ENCODE assay signal across 18 mouse cellular contexts in genomic region chr17:87514366-87515126, GRCm38 (mm10).
A peak's percentile ranks its signal among the peaks of the same experiment; 100 is the strongest.
DNase-seq lines count a peak whose midpoint lies in the region; ATAC-seq and TF ChIP-seq lines count a peak whose summit lies in the region.
"Had no signal": no experiment of that assay in that cellular context is flagged by ENCODE, and none has a peak within 500 bp of the region (broad histone marks: within the 10 kb centered on the region; RNA-seq: fewer than 3 reads in every experiment).

No protein-coding gene starts in this region.

- H3K4me3 ChIP-seq in heart, embryonic 13.5 days: no peak overlapping the region
- H3K4me3 ChIP-seq in embryonic facial prominence, embryonic 10.5 days: no peak overlapping the region
- 0 out of 2 replicates have a peak overlapping the region, but pooled peaks have one; percentile 14 for H3K4me3 ChIP-seq in liver, embryonic 13.5 days (replicated peaks)
- no peak overlapping the region for H3K4me3 ChIP-seq in small intestine, adult 2 months (ENCODE audit: low read depth, low read length)
- H3K4me3 ChIP-seq: gastrocnemius, adult 2 months; hindbrain, embryonic 13.5 days; myocyte; stomach, embryonic 15.5 days had no signal

- H3K4me2 ChIP-seq in heart, embryonic 13.5 days: 0 out of 2 replicates have a peak overlapping the region, but pooled peaks have one; percentile 26
- H3K4me2 ChIP-seq in liver, embryonic 13.5 days: peak overlapping the region; percentile 52
- H3K4me2 ChIP-seq: hindbrain, embryonic 13.5 days; lung, embryonic 14.5 days; midbrain, embryonic 11.5 days; stomach, embryonic 15.5 days had no signal

- TF ChIP-seq CTCF in small intestine, adult 2 months (IDR thresholded peaks at IDR 0.05; ENCODE audit: extremely low read depth, insufficient read length, insufficient replicate concordance, low read depth, low read length): no peak

- no peak for ATAC-seq in heart, embryonic 13.5 days (ENCODE audit: extremely low read depth, insufficient number of reproducible peaks, low FRiP score, low TSS enrichment)
- peak; percentile 5; the same call in 1 of the 2 replicates for ATAC-seq in liver, embryonic 13.5 days (ENCODE audit: low read depth)
- ATAC-seq: forebrain, embryonic 16.5 days had no signal

- peaks cover 43% of the 10 kb centered on the region for H3K4me1 ChIP-seq in heart, embryonic 13.5 days
- peaks cover 52% of the 10 kb centered on the region for H3K4me1 ChIP-seq in embryonic facial prominence, embryonic 10.5 days
- peaks cover 53% of the 10 kb centered on the region for H3K4me1 ChIP-seq in liver, embryonic 13.5 days (replicated peaks)
- H3K4me1 ChIP-seq in small intestine, adult 2 months (ENCODE audit: control insufficient read depth, insufficient read depth, insufficient read length, low read length): peaks cover 19% of the 10 kb centered on the region

- H3K9me3 ChIP-seq in heart, embryonic 13.5 days: no peaks in the 10 kb centered on the region
- H3K9me3 ChIP-seq in embryonic facial prominence, embryonic 10.5 days: no peaks in the 10 kb centered on the region
- H3K9me3 ChIP-seq in liver, embryonic 13.5 days (replicated peaks): no peaks in the 10 kb centered on the region
- H3K9me3 ChIP-seq: hindbrain, embryonic 13.5 days; stomach, embryonic 15.5 days had no signal

- H3K36me3 ChIP-seq in heart, embryonic 13.5 days: no peaks in the 10 kb centered on the region
- H3K36me3 ChIP-seq in embryonic facial prominence, embryonic 10.5 days (replicated peaks): no peaks in the 10 kb centered on the region
- no peaks in the 10 kb centered on the region for H3K36me3 ChIP-seq in liver, embryonic 13.5 days
- no peaks in the 10 kb centered on the region for H3K36me3 ChIP-seq in small intestine, adult 2 months (ENCODE audit: control insufficient read depth, insufficient read depth, low read length)
- H3K36me3 ChIP-seq: hindbrain, embryonic 13.5 days; stomach, embryonic 15.5 days had no signal

- TF ChIP-seq POLR2A in small intestine, adult 2 months (IDR thresholded peaks at IDR 0.05; ENCODE audit: low read depth, low read length): no peak

- DNase-seq in heart, adult 11 months: no peak
- DNase-seq in embryonic facial prominence, embryonic 10.5 days (ENCODE audit: low spot score): peak; percentile 57
- DNase-seq in liver, embryonic 13.5 days: no peak
- DNase-seq in urinary bladder, postnatal 36 days (ENCODE audit: low spot score in 2 of 2): no peak
- DNase-seq in cerebellum, adult 11-12 months: no peak
- DNase-seq: adrenal gland, postnatal 36 days; cerebellum, postnatal 25 days; gastrocnemius, adult 2 months; kidney, adult 8-10 months; lung, embryonic 14.5 days; thymus, postnatal 36 days had no signal

- H3K27me3 ChIP-seq in heart, embryonic 13.5 days (replicated peaks): no peaks in the 10 kb centered on the region
- H3K27me3 ChIP-seq in embryonic facial prominence, embryonic 10.5 days (replicated peaks; ENCODE audit: low read depth, poor library complexity, severe bottlenecking): peaks cover 8% of the 10 kb centered on the region; the same call in 1 of the 2 replicates
- no peaks in the 10 kb centered on the region for H3K27me3 ChIP-seq in liver, embryonic 13.5 days
- H3K27me3 ChIP-seq in small intestine, adult 2 months (ENCODE audit: control insufficient read depth, insufficient read depth, low read length): no peaks in the 10 kb centered on the region
- H3K27me3 ChIP-seq: hindbrain, embryonic 13.5 days; stomach, embryonic 15.5 days had no signal

- no peak overlapping the region for H3K9ac ChIP-seq in heart, embryonic 13.5 days
- peak overlapping the region; percentile 22 for H3K9ac ChIP-seq in liver, embryonic 13.5 days
- H3K9ac ChIP-seq: hindbrain, embryonic 13.5 days; lung, embryonic 14.5 days; stomach, embryonic 15.5 days had no signal

- peak overlapping the region; percentile 62 for H3K27ac ChIP-seq in heart, embryonic 13.5 days (replicated peaks)
- no peak overlapping the region; the same call in 1 of the 2 replicates for H3K27ac ChIP-seq in embryonic facial prominence, embryonic 10.5 days (replicated peaks)
- no peak overlapping the region for H3K27ac ChIP-seq in liver, embryonic 13.5 days
- peak overlapping the region; percentile 54 for H3K27ac ChIP-seq in small intestine, adult 2 months (ENCODE audit: insufficient read depth, low read depth, low read length)
- H3K27ac ChIP-seq: gastrocnemius, adult 2 months; stomach, embryonic 15.5 days had no signal

- 47% methylated on average over 6 of the region's 6 CpGs for WGBS in heart, embryonic 13.5 days
- 50% methylated on average over 6 of the region's 6 CpGs for WGBS in embryonic facial prominence, embryonic 10.5 days
- 58% methylated on average over 6 of the region's 6 CpGs for WGBS in liver, embryonic 13.5 days (ENCODE audit: insufficient replicate concordance)
- WGBS in small intestine, adult 2 months: 40% methylated on average over 6 of the region's 6 CpGs

Comparison
In these comparisons a context has a peak if more than half of its experiments do, and no peak if none do; other contexts are left out.
1. H3K27ac ChIP-seq: peak in heart, embryonic 13.5 days (single experiment) and small intestine, adult 2 months (single experiment); none in embryonic facial prominence, embryonic 10.5 days (single experiment) and liver, embryonic 13.5 days (single experiment).